Mouse (Mus musculus): Measurements from ENCODE around the gene Gsdme.
A peak's percentile ranks its signal among the peaks of the same experiment; 100 is the strongest.

Gene Gsdme

DNA sequence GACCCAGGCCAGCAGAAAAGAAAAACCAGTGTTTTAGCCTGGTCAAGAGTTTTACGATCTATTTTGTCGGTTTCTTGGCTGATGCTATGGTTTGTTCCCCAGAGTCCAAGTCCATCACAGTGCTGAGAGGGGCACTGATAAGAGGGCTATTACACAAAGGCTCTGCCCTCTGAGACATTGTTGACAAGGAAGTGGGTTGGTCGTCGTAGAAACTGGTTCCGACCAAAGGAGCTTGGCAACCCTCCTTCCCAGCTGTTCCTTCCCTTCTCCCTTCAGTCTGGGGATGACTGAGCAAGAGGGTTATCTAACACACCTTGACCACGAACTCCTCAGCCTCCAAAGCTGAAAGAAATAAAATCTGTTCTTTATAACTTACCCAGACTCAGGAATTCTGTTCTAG, at the start of gene Gsdme:
Gsdme (minus strand) TSS at position 193 of the 400 bp plus-strand sequence.
- no peak for DNase-seq

- peak; percentile 79 for DNase-seq
Measured at GRCm38 (mm10) chr6:50312647-50313046, 49.0 kb upstream of the Gsdme start.

- peak; percentile 32 for DNase-seq
Measured at GRCm38 (mm10) chr6:50309019-50309418, 45.4 kb upstream of the Gsdme start.

DNA sequence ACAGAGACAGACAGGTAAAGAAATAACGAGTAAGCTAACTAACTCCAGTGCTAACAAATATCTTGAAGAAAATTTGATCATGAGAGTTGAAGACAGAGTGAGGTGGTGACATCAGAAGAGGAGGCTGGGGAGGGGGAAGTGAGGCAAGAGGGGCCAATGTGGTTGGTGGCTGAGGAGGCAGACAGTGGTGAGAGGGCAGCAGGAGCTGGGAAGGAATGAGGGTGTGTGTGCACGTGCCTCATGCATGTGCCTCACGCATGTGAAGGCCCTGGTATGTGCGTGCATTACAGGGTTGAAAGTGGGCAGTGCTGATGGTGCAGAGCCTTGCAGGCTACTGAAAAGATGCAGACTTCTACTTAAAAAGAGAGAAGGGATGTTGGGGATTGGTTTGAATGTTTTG, 43.0 kb upstream of the Gsdme start:
- no peak for DNase-seq

DNA sequence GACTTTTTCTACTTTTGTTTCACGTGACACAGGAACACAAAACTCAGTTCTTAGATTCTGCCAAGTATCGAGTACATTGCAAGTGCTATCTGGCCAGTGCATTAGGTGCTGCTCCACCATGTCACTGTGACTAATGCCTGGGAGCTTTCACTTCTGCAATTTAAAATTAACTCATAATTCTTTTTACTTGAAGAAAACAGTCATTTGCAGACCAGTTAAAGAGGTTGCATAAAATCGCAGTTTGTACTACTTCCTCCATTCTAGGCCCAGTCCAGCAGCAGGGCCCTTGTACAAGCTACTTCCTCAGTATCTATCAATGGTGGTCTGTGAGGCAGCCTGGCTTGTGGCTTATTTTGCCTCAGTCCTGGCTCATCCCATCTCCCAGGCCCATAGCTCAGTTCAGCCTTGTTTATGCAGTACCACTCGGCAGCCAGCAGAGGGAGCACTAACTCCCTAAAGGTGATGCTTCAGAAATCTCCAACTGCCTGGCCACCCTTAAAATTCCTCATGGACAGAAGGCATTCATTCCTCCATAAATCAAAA, 41.4 kb upstream of the Gsdme start:
- DNase-seq = peak; percentile 79

DNA sequence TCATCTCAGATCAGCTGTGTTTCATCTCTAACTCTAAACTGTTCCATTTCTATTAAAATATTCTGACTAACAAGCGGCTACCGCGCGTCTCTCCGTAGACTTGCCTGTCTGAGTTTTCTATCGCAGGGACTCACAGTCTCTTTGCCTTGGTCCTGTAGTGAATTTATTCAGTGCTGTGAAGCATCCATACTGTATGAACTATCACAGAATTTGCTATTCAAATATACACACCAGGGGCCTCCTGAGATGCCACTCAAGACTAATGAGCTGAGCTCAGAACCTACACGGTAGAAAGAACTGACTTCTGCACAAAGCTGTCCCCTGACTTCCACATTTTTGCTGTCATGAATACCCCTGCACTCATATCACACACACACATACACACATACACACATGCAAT, 37.5 kb upstream of the Gsdme start:
- no peak for DNase-seq

DNA sequence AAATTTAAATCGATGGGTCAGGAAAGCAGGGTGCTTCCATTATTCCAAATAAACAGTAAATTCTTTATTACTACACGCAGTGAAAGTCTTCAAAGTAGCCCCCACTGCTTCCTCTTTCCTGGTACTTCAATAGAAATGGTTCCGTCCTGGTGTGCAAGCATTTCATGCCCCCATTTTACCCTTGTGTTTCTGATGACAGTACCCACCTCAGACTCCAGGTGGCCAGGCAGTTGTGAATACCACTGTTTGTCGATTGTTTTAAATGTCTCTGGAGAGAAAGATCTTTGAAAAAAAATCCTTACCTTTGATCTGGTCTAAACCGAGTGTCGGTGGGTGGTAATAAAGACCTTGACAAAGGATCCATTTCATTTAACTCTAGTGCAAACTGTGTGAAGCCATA, 37.0 kb upstream of the Gsdme start:
- no peak for DNase-seq

DNA sequence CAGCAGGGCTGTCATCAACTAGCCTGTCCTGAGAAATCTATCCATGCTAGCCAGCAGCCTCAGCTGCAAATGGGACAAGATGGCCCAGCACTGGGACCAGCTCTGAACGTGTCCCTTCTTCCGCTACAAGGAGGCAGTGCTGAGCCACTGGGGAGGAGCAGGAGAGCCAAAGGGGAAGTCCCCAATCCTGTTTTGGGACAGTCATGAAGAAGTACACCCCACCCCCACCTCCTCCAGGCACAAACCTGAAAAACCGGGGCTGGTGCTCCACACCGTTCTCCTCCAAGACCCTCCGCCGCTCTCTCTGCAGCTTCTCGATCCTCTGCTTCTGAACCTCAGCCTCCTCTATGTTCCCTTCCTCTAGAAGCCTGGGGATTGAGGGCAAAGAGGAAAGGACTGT, 35.4 kb upstream of the Gsdme start:
- DNase-seq = no peak

DNA sequence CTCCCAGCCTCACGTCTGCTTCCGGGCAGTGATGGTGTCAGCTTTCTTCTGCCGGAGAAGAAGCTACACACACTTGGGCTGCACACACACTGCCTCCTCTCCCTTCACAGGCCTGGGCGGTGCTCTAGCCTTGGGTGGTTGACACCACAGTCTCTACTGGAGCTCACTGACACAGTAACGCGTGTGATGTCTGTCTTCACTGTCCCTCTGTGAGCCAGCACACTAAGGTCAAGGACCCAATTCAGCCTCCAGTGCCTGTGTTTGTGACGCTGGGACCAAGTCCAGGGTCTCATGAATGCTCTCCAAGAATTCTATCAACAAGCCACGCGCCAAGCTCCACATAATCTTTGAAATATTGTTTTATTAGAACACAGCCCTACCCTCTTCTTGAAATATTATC, 34.0 kb upstream of the Gsdme start:
- DNase-seq = no peak

- no peak for DNase-seq
Measured at GRCm38 (mm10) chr6:50295136-50295535, 31.5 kb upstream of the Gsdme start.

DNA sequence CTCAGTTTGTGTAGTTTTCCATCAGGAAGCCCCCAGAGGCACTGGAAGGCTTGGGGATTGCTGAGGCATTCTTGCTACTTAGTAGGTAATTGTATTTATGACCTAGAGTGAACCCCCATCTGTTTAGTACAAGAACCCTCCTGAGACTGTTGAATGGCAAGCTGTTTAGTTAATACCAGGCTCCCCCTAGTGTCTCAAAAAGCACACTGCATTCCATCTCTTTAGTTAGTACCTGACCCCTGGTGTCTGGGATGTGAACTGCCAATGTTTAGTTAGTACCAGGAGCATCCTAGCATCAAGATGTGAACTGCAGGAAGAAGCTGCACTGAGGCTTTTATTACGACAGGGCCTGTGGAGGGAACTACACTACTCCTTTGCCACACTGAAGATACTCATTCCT, 30.5 kb upstream of the Gsdme start:
- peak; percentile 95 for DNase-seq

- DNase-seq = no peak
Measured at GRCm38 (mm10) chr6:50291650-50292049, 28.0 kb upstream of the Gsdme start.

DNA sequence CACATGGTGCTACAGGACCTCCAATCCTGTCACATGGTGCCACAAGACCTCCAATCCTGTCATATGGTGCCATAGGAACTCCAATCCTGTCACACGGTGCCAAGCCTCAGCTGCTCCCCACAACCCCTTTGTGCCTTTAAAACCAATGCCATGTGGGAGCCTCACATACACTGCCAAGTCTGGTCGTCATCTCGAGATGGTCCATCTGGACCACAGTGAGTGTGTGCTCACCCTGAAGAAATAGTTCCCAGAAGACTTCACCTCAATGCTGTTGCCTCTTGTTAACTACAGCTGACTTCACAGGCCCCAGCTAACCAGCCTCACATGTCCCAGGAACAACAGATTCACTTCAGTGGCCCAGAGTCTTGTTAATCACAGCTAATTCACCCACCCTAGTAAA, 23.2 kb upstream of the Gsdme start:
- DNase-seq = no peak

DNA sequence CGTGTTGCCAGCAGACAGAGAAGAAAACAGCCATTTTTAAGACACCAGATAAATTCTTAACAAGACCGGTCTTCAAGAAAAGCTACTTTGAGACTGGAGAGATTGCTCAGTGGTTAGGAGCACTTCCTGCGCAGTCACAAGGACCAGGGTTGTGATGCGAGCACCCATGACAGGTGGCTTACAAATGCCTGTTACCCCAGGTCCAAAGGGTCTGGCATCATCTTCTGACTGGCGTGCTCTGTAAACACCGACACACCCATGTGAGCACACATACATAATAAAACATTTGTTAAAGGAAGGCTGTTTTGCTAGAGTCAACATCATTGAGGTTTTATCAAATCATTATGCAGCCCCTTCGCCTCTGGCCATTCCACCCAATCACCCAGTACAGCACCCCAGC, 16.0 kb upstream of the Gsdme start:
- DNase-seq = no peak

- no peak for DNase-seq
Measured at GRCm38 (mm10) chr6:50273947-50274346, 10.3 kb upstream of the Gsdme start.

- DNase-seq = no peak
Measured at GRCm38 (mm10) chr6:50273416-50273815, 9.8 kb upstream of the Gsdme start.

DNA sequence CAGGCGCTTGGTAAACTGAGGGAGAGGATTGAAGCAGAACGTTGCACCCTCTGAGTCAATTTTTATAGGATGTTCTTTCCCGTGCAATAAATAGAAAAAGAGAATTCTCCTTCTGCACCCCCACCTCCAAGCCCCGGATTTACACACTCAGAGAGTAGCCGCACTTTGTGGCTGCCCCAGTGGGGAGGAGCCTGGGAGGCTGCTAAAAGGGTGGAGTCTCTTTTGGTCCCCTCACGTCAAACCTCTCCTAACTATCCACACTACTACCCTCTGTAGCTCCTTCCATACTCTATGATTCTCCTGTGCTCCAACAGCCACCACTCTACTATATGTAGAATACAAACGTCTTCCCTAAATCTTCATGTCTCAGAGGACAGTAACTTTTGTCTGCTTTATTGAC, 1.4 kb downstream of the Gsdme start:
- no peak for DNase-seq

- DNase-seq = no peak
Measured at GRCm38 (mm10) chr6:50261922-50262261, 1.8 kb downstream of the Gsdme start.

- peak; percentile 95 for DNase-seq
Measured at GRCm38 (mm10) chr6:50261201-50261921, 2.3 kb downstream of the Gsdme start.

GRCm38 (mm10) chr6:50255356-50255755, 8.3 kb downstream of the Gsdme start:
- DNase-seq = no peak

DNA sequence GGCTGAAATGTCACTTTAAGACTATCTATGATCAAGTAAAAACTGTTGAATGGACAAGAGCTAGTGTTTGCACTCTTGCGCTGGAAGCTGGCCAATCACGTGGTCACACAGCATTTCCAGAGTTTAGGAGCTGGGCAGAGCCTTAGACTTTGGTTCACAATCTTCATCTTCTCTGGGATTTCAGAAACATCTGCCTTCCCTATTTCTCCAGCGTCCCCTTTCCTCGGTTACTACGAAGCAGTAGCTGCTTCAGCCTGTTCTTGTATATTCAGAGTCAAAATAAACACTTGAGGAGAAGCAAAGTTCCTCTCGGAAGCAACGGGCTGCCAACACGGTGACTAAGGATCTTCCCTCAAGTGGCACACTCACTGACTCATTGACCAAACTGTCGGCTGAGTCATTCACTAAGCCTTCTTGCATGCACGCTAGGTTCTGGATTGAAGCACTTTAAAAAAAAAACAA, 8.9 kb downstream of the Gsdme start:
- peak; percentile 87 for DNase-seq

DNA sequence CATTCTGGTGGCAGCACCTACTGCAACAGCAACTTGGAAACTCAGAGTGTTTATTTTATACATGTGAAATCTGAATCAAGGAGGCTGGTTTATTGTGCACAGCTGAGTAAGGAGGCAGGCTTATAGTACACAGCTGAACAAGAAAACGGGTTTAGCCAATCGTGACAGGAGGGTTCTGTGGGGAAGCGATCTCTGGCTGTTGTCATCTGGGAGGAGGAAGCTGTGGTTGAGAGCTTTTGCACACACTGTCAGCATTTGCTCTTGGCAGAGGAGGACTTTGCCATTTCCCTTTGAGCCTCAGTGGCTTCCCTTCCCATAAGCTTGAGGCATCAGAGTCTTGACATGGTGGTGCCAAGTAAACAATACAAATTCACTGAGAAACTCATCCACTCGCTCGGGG, 11.0 kb downstream of the Gsdme start:
- DNase-seq = peak; percentile 20

DNA sequence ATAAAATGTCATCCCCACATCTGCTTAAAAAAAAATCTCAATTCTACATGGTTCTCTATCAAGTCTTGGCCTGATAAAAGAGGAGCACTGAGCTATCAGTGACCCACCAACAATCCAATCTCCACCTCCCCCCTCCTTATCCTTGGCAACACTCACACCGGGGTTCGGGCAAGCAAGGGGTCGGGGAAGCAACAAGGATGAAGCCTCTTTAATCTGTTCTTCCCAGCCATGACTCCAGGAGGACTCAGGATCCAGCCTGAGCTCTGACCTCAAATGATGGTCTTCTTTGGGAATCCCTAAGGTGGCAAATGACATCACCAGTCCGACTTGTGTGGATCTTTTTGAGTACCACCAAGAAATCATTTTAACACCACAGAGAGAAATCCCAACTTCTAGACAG, 15.9 kb downstream of the Gsdme start:
- DNase-seq = no peak

- no peak for DNase-seq
Measured at GRCm38 (mm10) chr6:50247356-50247755, 16.3 kb downstream of the Gsdme start.

GRCm38 (mm10) chr6:50244967-50245366, 18.7 kb downstream of the Gsdme start:
- no peak for DNase-seq

Measured in kidney, adult 9 months (tissue).